Mouse (Mus musculus) myocyte (in vitro differentiated cells): ENCODE results near the gene Abca8a.
"Not testable (repeated sequence)": the region's sequence is repeated elsewhere in the genome, so short reads cannot be mapped to it uniquely, and the experiment has no call there.

Experiments used
- MYOG ChIP-seq, 3 experiments: IDR thresholded peaks; one replicate each; pipeline ENCODE4 v1.6.1; 2011; ENCODE audit warnings: control low read depth in 2 of 3, low read depth in 2 of 3, mild to moderate bottlenecking in 2 of 3; ENCODE audit not compliant: insufficient read length in 2 of 3, control insufficient read depth in 1 of 3, insufficient read depth in 1 of 3
- POLR2A ChIP-seq: IDR thresholded peaks from one replicate; pipeline ENCODE4 v1.6.1; 2011; ENCODE audit warnings: low read depth, mild to moderate bottlenecking, control low read depth, moderate library complexity; ENCODE audit not compliant: insufficient read length
- POLR2AphosphoS2 ChIP-seq: IDR thresholded peaks from one replicate; pipeline ENCODE4 v1.6.1; 2011; ENCODE audit warnings: low read depth, control low read depth; ENCODE audit not compliant: insufficient read length
- REST ChIP-seq: IDR thresholded peaks from one replicate; pipeline ENCODE4 v1.6.1; 2011; ENCODE audit warnings: mild to moderate bottlenecking, control low read depth, moderate library complexity; ENCODE audit not compliant: insufficient read depth, insufficient read length

DNA sequence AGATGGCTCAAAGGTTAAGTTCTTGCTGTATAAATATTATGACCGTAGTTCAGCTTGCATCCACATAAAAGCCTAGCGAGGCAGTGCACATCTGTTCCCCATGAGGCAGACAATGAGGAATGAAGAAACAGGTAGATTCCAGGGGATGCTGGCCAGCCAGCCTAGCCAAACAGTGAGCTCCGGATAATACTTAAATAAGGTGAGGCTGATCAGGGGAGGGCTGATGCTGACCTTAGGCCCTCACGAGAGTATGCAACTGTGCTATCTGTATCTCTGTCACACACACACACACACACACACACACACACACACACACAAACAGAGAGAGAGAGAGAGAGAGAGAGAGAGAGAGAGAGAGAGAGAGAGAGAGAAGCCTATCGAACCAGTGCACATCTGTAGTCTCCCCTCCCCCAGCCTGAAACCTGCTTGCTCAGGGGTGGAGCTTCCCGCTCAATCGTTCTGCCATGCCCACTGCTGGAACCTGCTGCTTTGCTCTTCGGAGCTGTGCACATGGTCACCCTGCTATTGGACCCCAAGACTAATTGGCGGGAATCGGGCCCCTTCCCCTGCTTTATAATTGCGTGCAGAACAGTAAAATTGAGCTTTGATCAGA lies 108.2 kb downstream of the Abca8a start:
- not testable (repeated sequence) for TF ChIP-seq MYOG (IDR thresholded peaks at IDR 0.05; ENCODE audit: control insufficient read depth in 1 of 3, insufficient read depth in 1 of 3, insufficient read length in 2 of 3, low read depth in 2 of 3); REST; POLR2A; POLR2AphosphoS2
